Mouse (Mus musculus) midbrain, embryonic 16.5 days (tissue): ENCODE results near the gene Cpb2. TPM values are rescaled to one million over a fixed set of nuclear protein-coding genes. Genes with fewer than 3 reads are reported as not detected.
A peak's percentile ranks its signal among the peaks of the same experiment; 100 is the strongest.

ENCODE experiments used
- ATAC-seq: fragments of 200-750 bp; cut with Nextera tagmentation; 2 replicates; pipeline ENCODE4 v1.8.0; 2017; ENCODE audit warnings: moderate TSS enrichment
- H3K27ac ChIP-seq: fragments of 300-500 bp; sonication (generic); 2 replicates; pipeline ENCODE4 v1.5.1; 2014; ENCODE audit warnings: mild to moderate bottlenecking, low read length, mixed read lengths
- H3K27me3 ChIP-seq: fragments of 300-500 bp; sonication (generic); 2 replicates; pipeline ENCODE4 v1.6.1; 2014; ENCODE audit warnings: low read depth, low read length, mixed read lengths; ENCODE audit not compliant: control insufficient read depth, insufficient read depth
- H3K36me3 ChIP-seq: fragments of 300-500 bp; sonication (generic); 2 replicates; pipeline ENCODE4 v1.6.1; 2014; ENCODE audit warnings: mild to moderate bottlenecking, low read length, moderate library complexity, mixed read lengths; ENCODE audit not compliant: control insufficient read depth, insufficient read depth
- H3K4me1 ChIP-seq: fragments of 300-500 bp; sonication (generic); 2 replicates; pipeline ENCODE4 v1.6.1; 2014; ENCODE audit warnings: mild to moderate bottlenecking, low read length, mixed read lengths; ENCODE audit not compliant: control insufficient read depth, insufficient read depth
- H3K4me2 ChIP-seq: fragments of 300-500 bp; sonication (generic); 2 replicates; pipeline ENCODE4 v1.6.1; 2014; ENCODE audit warnings: mild to moderate bottlenecking, low read length, mixed read lengths
- H3K4me3 ChIP-seq: fragments of 300-500 bp; sonication (generic); 2 replicates; pipeline ENCODE4 v1.5.1; 2014; ENCODE audit warnings: low read depth, mild to moderate bottlenecking, low read length, moderate library complexity, mixed read lengths
- H3K9ac ChIP-seq: fragments of 300-500 bp; sonication (generic); 2 replicates; pipeline ENCODE4 v1.6.1; 2014; ENCODE audit warnings: low read depth, low read length, mixed read lengths
- H3K9me3 ChIP-seq: fragments of 300-500 bp; sonication (generic); replicated peaks from 2 replicates; pipeline ENCODE4 v1.6.1; 2014; ENCODE audit warnings: mild to moderate bottlenecking, low read length, mixed read lengths; ENCODE audit not compliant: control insufficient read depth, poor library complexity, severe bottlenecking
- WGBS: fragments of 180-500 bp; shearing (Covaris S2); extraction: QIAGEN DNeasy Blood & Tissue Kit; methylation state at CpG from one replicate; pipeline ENCODE4 v1.1.7; 2014; 5-methylcytosine and 5-hydroxymethylcytosine counted together
- polyA plus RNA-seq: library from polyadenylated mRNA; unstranded; fragments of >200 nt; fragmentation: Nextera tagmentation; extraction: Ambion mirVana; gene quantifications from 2 replicates; pipeline ENCODE4 v1.2.1, GENCODE M21; 2015

Cpb2 gene
- polyA plus RNA-seq, 1 experiment from 2014 or later: not detected

- Histone ChIP-seq H3K9ac (peak overlapping the region; percentile 77), H3K4me1 (peaks cover 17% of the 10 kb centered on the region), H3K27me3 (no peaks in the 10 kb centered on the region), H3K9me3 (no peaks in the 10 kb centered on the region), H3K36me3 (no peaks in the 10 kb centered on the region), H3K4me2 (peak overlapping the region; percentile 85), H3K4me3 (peak overlapping the region; percentile 78), H3K27ac (peak overlapping the region; percentile 81)
- 6% methylated on average over 19 of the region's 19 CpGs for WGBS
- peak; percentile 64 for ATAC-seq
Observed at GRCm38 (mm10) chr14:75283609-75284192, 41.6 kb downstream of the Cpb2 start.

GRCm38 (mm10) chr14:75284193-75284915 is 42.3 kb downstream of the Cpb2 start, which contains the start of gene Zc3h13:
TSS of gene Zc3h13 (plus strand) at chr14:75284373.
- Histone ChIP-seq H3K9me3 (no peaks in the 10 kb centered on the region), H3K27me3 (no peaks in the 10 kb centered on the region), H3K4me2 (peak within 1 kb of the TSS; percentile 89), H3K4me1 (peaks cover 17% of the 10 kb centered on the region), H3K9ac (peak within 1 kb of the TSS; percentile 87), H3K36me3 (no peaks in the 10 kb centered on the region), H3K27ac (peak within 1 kb of the TSS; percentile 81), H3K4me3 (peak within 1 kb of the TSS; percentile 78)
- 0% methylated on average over 61 of the region's 61 CpGs for WGBS
- peak; percentile 98 for ATAC-seq

- WGBS: 100% methylated on average over 1 of the region's 1 CpGs
Observed at GRCm38 (mm10) chr14:75301081-75301480, 59.0 kb downstream of the Cpb2 start.

GRCm38 (mm10) chr14:75303807-75304206 is 61.7 kb downstream of the Cpb2 start:
- H3K9me3 ChIP-seq: no peaks in the 10 kb centered on the region
- H3K9ac ChIP-seq: no peak overlapping the region
- no peak overlapping the region for H3K4me2 ChIP-seq
- ATAC-seq: no peak
- H3K4me1 ChIP-seq: no peaks in the 10 kb centered on the region
- no peak overlapping the region for H3K27ac ChIP-seq
- 46% methylated on average over 5 of the region's 5 CpGs for WGBS
- no peaks in the 10 kb centered on the region for H3K27me3 ChIP-seq
- no peaks in the 10 kb centered on the region for H3K36me3 ChIP-seq
- no peak overlapping the region for H3K4me3 ChIP-seq

More at GRCm38 (mm10) chr14:75301081-75301480, 59.0 kb downstream of the Cpb2 start:
- no peak overlapping the region for H3K4me2 ChIP-seq
- H3K27me3 ChIP-seq: no peaks in the 10 kb centered on the region
- H3K9ac ChIP-seq: no peak overlapping the region
- no peak overlapping the region for H3K27ac ChIP-seq
- no peak for ATAC-seq
- no peak overlapping the region for H3K4me3 ChIP-seq
- no peaks in the 10 kb centered on the region for H3K36me3 ChIP-seq
- no peaks in the 10 kb centered on the region for H3K4me1 ChIP-seq
- no peaks in the 10 kb centered on the region for H3K9me3 ChIP-seq

- ATAC-seq: no peak
- Histone ChIP-seq H3K9ac (no peak overlapping the region), H3K4me3 (no peak overlapping the region), H3K36me3 (0 out of 2 replicates have a peak, but pooled peaks cover 2% of the 10 kb centered on the region), H3K27ac (no peak overlapping the region), H3K9me3 (no peaks in the 10 kb centered on the region), H3K4me2 (no peak overlapping the region), H3K4me1 (no peaks in the 10 kb centered on the region), H3K27me3 (no peaks in the 10 kb centered on the region)
Observed at GRCm38 (mm10) chr14:75307855-75308254, 65.8 kb downstream of the Cpb2 start.

GRCm38 (mm10) chr14:75309336-75309992 is 67.4 kb downstream of the Cpb2 start:
- 69% methylated on average over 5 of the region's 5 CpGs for WGBS
- 0 out of 2 replicates have a peak, but pooled peaks cover 2% of the 10 kb centered on the region for H3K36me3 ChIP-seq
- no peak overlapping the region for H3K9ac ChIP-seq
- no peak overlapping the region for H3K4me3 ChIP-seq
- H3K4me2 ChIP-seq: no peak overlapping the region
- no peak overlapping the region for H3K27ac ChIP-seq
- ATAC-seq: no peak
- no peaks in the 10 kb centered on the region for H3K9me3 ChIP-seq
- no peaks in the 10 kb centered on the region for H3K27me3 ChIP-seq
- no peaks in the 10 kb centered on the region for H3K4me1 ChIP-seq

GRCm38 (mm10) chr14:75314484-75314883 is 72.4 kb downstream of the Cpb2 start:
- H3K4me3 ChIP-seq: no peak overlapping the region
- no peaks in the 10 kb centered on the region for H3K4me1 ChIP-seq
- no peak for ATAC-seq
- H3K27me3 ChIP-seq: no peaks in the 10 kb centered on the region
- WGBS: 56% methylated on average over 2 of the region's 2 CpGs
- no peak overlapping the region for H3K4me2 ChIP-seq
- H3K9me3 ChIP-seq: no peaks in the 10 kb centered on the region
- H3K36me3 ChIP-seq: 0 out of 2 replicates have a peak, but pooled peaks cover 2% of the 10 kb centered on the region
- no peak overlapping the region for H3K27ac ChIP-seq
- no peak overlapping the region for H3K9ac ChIP-seq

GRCm38 (mm10) chr14:75318736-75319135 is 76.6 kb downstream of the Cpb2 start:
- Histone ChIP-seq H3K9me3 (no peaks in the 10 kb centered on the region), H3K4me3 (no peak overlapping the region), H3K9ac (no peak overlapping the region), H3K27ac (no peak overlapping the region), H3K36me3 (peaks cover 16% of the 10 kb centered on the region), H3K27me3 (no peaks in the 10 kb centered on the region), H3K4me1 (no peaks in the 10 kb centered on the region), H3K4me2 (no peak overlapping the region)
- no peak for ATAC-seq
- 94% methylated on average over 2 of the region's 2 CpGs for WGBS

- H3K9me3 ChIP-seq: no peaks in the 10 kb centered on the region
- H3K36me3 ChIP-seq: peaks cover 18% of the 10 kb centered on the region
- WGBS: 94% methylated on average over 5 of the region's 5 CpGs
- ATAC-seq: no peak
- no peak overlapping the region for H3K4me3 ChIP-seq
- no peak overlapping the region for H3K4me2 ChIP-seq
- H3K4me1 ChIP-seq: no peaks in the 10 kb centered on the region
- H3K9ac ChIP-seq: no peak overlapping the region
- H3K27me3 ChIP-seq: no peaks in the 10 kb centered on the region
- no peak overlapping the region for H3K27ac ChIP-seq
Observed at GRCm38 (mm10) chr14:75320269-75320668, 78.2 kb downstream of the Cpb2 start.
